Mouse (Mus musculus): ENCODE results near the gene Mansc1. TPM values are rescaled to one million over a fixed set of nuclear protein-coding genes. Genes with fewer than 3 reads are reported as not detected.

Mansc1 gene
- polyA plus RNA-seq, 1 experiment from 2014 or later = 0.72 TPM

DNA sequence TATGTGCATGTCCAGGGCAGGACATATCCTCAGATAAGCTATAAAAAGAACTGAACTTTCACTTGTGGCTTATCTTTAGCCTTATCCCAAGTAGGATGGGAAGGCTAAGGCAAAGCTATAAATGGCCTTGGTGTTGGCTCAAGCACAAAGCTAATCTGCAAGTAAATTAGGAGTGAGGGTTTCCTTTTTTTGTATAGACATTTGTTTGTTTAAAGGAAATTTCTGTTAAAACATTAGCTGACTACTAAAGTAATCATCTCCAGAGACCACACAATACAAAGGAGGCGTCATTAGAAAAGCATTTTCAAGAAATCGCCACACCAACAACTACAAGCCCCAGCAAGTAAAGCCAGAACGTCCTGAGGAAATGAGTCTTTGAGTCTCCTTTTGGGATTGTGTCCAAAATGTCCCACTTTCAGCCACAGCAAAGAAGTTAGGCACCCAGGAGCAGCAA lies 57.0 kb downstream of the Mansc1 start:
- H3K4me2 ChIP-seq (ENCODE audit: low read depth) = no peak overlapping the region
- no peaks in the 10 kb centered on the region for H3K27me3 ChIP-seq (ENCODE audit: control insufficient read depth, insufficient read depth, low read length)
- DNase-seq (ENCODE audit: low spot score) (no peak), ATAC-seq (ENCODE audit: insufficient read depth, low FRiP score, low TSS enrichment) (no peak)
- H3K4me1 ChIP-seq (ENCODE audit: control insufficient read depth, insufficient read depth, low read length) = no peaks in the 10 kb centered on the region
- no peaks in the 10 kb centered on the region for H3K9me3 ChIP-seq (ENCODE audit: control insufficient read depth, low read length)
- no peak overlapping the region for H3K9ac ChIP-seq (ENCODE audit: low read length)
- no peak overlapping the region for H3K27ac ChIP-seq (ENCODE audit: low read depth, low read length)
- H3K36me3 ChIP-seq (ENCODE audit: control insufficient read depth, insufficient read depth, low read length) = no peaks in the 10 kb centered on the region
- H3K4me3 ChIP-seq (ENCODE audit: low read depth, low read length) = no peak overlapping the region
- 90% methylated on average over 3 of the region's 3 CpGs for WGBS

- Histone ChIP-seq H3K4me2 (ENCODE audit: low read depth) (no peak overlapping the region), H3K27ac (ENCODE audit: low read depth, low read length) (no peak overlapping the region), H3K36me3 (ENCODE audit: control insufficient read depth, insufficient read depth, low read length) (no peaks in the 10 kb centered on the region), H3K27me3 (ENCODE audit: control insufficient read depth, insufficient read depth, low read length) (no peaks in the 10 kb centered on the region), H3K4me1 (ENCODE audit: control insufficient read depth, insufficient read depth, low read length) (peaks cover 14% of the 10 kb centered on the region; the same call in 1 of the 2 replicates), H3K9ac (ENCODE audit: low read length) (no peak overlapping the region), H3K9me3 (ENCODE audit: control insufficient read depth, low read length) (no peaks in the 10 kb centered on the region), H3K4me3 (ENCODE audit: low read depth, low read length) (no peak overlapping the region)
- DNase-seq (ENCODE audit: low spot score) (no peak), ATAC-seq (ENCODE audit: insufficient read depth, low FRiP score, low TSS enrichment) (no peak)
- 73% methylated on average over 5 of the region's 5 CpGs for WGBS
Observed at GRCm38 (mm10) chr6:134567986-134568556, 64.2 kb downstream of the Mansc1 start.

GRCm38 (mm10) chr6:134566818-134567485 lies 65.3 kb downstream of the Mansc1 start, which contains the start of gene Lrp6:
Gene Lrp6 (minus strand): TSS chr6:134566965.
- Histone ChIP-seq H3K36me3 (ENCODE audit: control insufficient read depth, insufficient read depth, low read length) (no peaks in the 10 kb centered on the region), H3K4me3 (ENCODE audit: low read depth, low read length) (peak within 1 kb of the TSS; percentile 95), H3K4me2 (ENCODE audit: low read depth) (peak within 1 kb of the TSS; percentile 52), H3K9me3 (ENCODE audit: control insufficient read depth, low read length) (no peaks in the 10 kb centered on the region), H3K4me1 (ENCODE audit: control insufficient read depth, insufficient read depth, low read length) (peaks cover 14% of the 10 kb centered on the region; the same call in 1 of the 2 replicates), H3K27me3 (ENCODE audit: control insufficient read depth, insufficient read depth, low read length) (no peaks in the 10 kb centered on the region), H3K27ac (ENCODE audit: low read depth, low read length) (peak within 1 kb of the TSS; percentile 99), H3K9ac (ENCODE audit: low read length) (peak within 1 kb of the TSS; percentile 98)
- ATAC-seq (ENCODE audit: insufficient read depth, low FRiP score, low TSS enrichment) = peak; percentile 90
- peak; percentile 92 for DNase-seq (ENCODE audit: low spot score)
- under 1% methylated on average over 45 of the region's 99 CpGs for WGBS

- Histone ChIP-seq H3K4me2 (ENCODE audit: low read depth) (peak overlapping the region; percentile 52), H3K27ac (ENCODE audit: low read depth, low read length) (peak overlapping the region; percentile 99), H3K27me3 (ENCODE audit: control insufficient read depth, insufficient read depth, low read length) (no peaks in the 10 kb centered on the region), H3K9me3 (ENCODE audit: control insufficient read depth, low read length) (no peaks in the 10 kb centered on the region), H3K4me3 (ENCODE audit: low read depth, low read length) (peak overlapping the region; percentile 95), H3K4me1 (ENCODE audit: control insufficient read depth, insufficient read depth, low read length) (peaks cover 14% of the 10 kb centered on the region; the same call in 1 of the 2 replicates), H3K9ac (ENCODE audit: low read length) (peak overlapping the region; percentile 98), H3K36me3 (ENCODE audit: control insufficient read depth, insufficient read depth, low read length) (no peaks in the 10 kb centered on the region)
- WGBS = 0% methylated on average over 36 of the region's 64 CpGs
- no peak for DNase-seq (ENCODE audit: low spot score)
- ATAC-seq (ENCODE audit: insufficient read depth, low FRiP score, low TSS enrichment) = peak; percentile 65
Observed at GRCm38 (mm10) chr6:134566248-134566817, 66.0 kb downstream of the Mansc1 start.

GRCm38 (mm10) chr6:134565606-134566247 lies 66.6 kb downstream of the Mansc1 start:
- peak overlapping the region; percentile 99; the same call in 1 of the 2 replicates for H3K27ac ChIP-seq (ENCODE audit: low read depth, low read length)
- ATAC-seq (ENCODE audit: insufficient read depth, low FRiP score, low TSS enrichment) (no peak), DNase-seq (ENCODE audit: low spot score) (peak; percentile 24)
- H3K27me3 ChIP-seq (ENCODE audit: control insufficient read depth, insufficient read depth, low read length) = no peaks in the 10 kb centered on the region
- peaks cover 14% of the 10 kb centered on the region; the same call in 1 of the 2 replicates for H3K4me1 ChIP-seq (ENCODE audit: control insufficient read depth, insufficient read depth, low read length)
- H3K36me3 ChIP-seq (ENCODE audit: control insufficient read depth, insufficient read depth, low read length) = no peaks in the 10 kb centered on the region
- H3K9me3 ChIP-seq (ENCODE audit: control insufficient read depth, low read length) = no peaks in the 10 kb centered on the region
- H3K9ac ChIP-seq (ENCODE audit: low read length) = peak overlapping the region; percentile 98
- 3% methylated on average over 19 of the region's 19 CpGs for WGBS
- peak overlapping the region; percentile 52 for H3K4me2 ChIP-seq (ENCODE audit: low read depth)
- peak overlapping the region; percentile 95 for H3K4me3 ChIP-seq (ENCODE audit: low read depth, low read length)

GRCm38 (mm10) chr6:134564539-134564938 lies 67.7 kb downstream of the Mansc1 start:
- Histone ChIP-seq H3K27me3 (ENCODE audit: control insufficient read depth, insufficient read depth, low read length) (no peaks in the 10 kb centered on the region), H3K9me3 (ENCODE audit: control insufficient read depth, low read length) (no peaks in the 10 kb centered on the region), H3K9ac (ENCODE audit: low read length) (no peak overlapping the region), H3K4me1 (ENCODE audit: control insufficient read depth, insufficient read depth, low read length) (peaks cover 14% of the 10 kb centered on the region; the same call in 1 of the 2 replicates), H3K4me3 (ENCODE audit: low read depth, low read length) (no peak overlapping the region), H3K4me2 (ENCODE audit: low read depth) (peak overlapping the region; percentile 52; the same call in 1 of the 2 replicates), H3K27ac (ENCODE audit: low read depth, low read length) (no peak overlapping the region), H3K36me3 (ENCODE audit: control insufficient read depth, insufficient read depth, low read length) (no peaks in the 10 kb centered on the region)
- DNase-seq (ENCODE audit: low spot score) (no peak), ATAC-seq (ENCODE audit: insufficient read depth, low FRiP score, low TSS enrichment) (no peak)
- 68% methylated on average over 2 of the region's 2 CpGs for WGBS

DNA sequence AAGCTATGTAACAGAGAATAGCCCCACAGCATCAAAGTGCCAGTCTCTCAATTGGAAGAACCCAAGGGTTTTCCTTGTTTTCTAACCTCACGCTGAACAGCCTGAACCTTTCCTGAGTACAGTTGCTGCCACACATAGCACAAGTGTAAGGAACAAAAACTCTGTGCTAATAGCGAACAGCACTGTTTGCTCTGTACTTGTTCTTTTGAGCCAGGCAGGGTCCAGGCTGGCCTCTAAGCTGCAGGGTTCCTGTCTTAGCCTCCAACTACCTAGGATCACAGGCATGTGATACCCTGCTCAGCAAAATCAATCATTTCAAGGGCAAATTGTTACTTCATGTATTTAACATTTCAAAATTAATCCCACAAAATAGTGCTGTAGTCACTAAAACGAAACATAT lies 72.7 kb downstream of the Mansc1 start:
- H3K27ac ChIP-seq (ENCODE audit: low read depth, low read length) = no peak overlapping the region
- no peak for DNase-seq (ENCODE audit: low spot score)
- no peak overlapping the region for H3K4me3 ChIP-seq (ENCODE audit: low read depth, low read length)
- 86% methylated on average over 3 of the region's 3 CpGs for WGBS
- H3K27me3 ChIP-seq (ENCODE audit: control insufficient read depth, insufficient read depth, low read length) = no peaks in the 10 kb centered on the region
- peaks cover 1% of the 10 kb centered on the region; the same call in 1 of the 2 replicates for H3K4me1 ChIP-seq (ENCODE audit: control insufficient read depth, insufficient read depth, low read length)
- ATAC-seq (ENCODE audit: insufficient read depth, low FRiP score, low TSS enrichment) = no peak
- H3K9me3 ChIP-seq (ENCODE audit: control insufficient read depth, low read length) = no peaks in the 10 kb centered on the region
- H3K9ac ChIP-seq (ENCODE audit: low read length) = no peak overlapping the region
- H3K36me3 ChIP-seq (ENCODE audit: control insufficient read depth, insufficient read depth, low read length) = no peaks in the 10 kb centered on the region
- no peak overlapping the region for H3K4me2 ChIP-seq (ENCODE audit: low read depth)

Data from neural tube, embryonic 11.5 days (tissue).